In the genomic region with DNA sequence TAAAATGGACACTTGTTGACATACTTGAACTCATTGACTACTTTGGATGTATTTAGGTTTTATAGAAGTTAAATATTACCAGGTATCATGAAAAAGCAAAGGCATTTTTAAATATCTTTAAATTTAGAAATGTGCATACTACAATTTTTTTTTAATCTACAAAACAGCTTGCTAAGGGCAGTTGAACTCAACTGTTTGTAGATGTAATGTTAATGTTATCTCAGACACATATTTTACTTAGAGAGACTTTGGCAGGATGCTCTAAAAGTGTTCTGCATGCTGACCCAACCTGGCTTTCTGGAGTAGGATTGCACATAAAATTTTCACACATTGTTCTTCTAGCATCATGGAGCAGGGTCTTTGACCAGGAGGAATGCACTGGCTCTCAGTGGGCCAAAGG, we compare ENCODE assay signal across 24 mouse cellular contexts. TPM values are rescaled to one million over a fixed set of nuclear protein-coding genes. Genes with fewer than 3 reads are reported as not detected.
"Had no signal": no experiment of that assay in that cellular context is flagged by ENCODE, and none has a peak within 500 bp of the region (broad histone marks: within the 10 kb centered on the region; RNA-seq: fewer than 3 reads in every experiment).

No protein-coding gene starts in this region.

- H3K4me2 ChIP-seq: limb, embryonic 12.5 days; limb, embryonic 15.5 days; midbrain, embryonic 12.5 days; midbrain, embryonic 15.5 days; neural tube, embryonic 12.5 days; neural tube, embryonic 15.5 days had no signal

- H3K27ac ChIP-seq: layer of hippocampus, adult 2 months; limb, embryonic 12.5 days; limb, embryonic 15.5 days; midbrain, embryonic 12.5 days; midbrain, embryonic 15.5 days; neural tube, embryonic 12.5 days; neural tube, embryonic 15.5 days; stomach, postnatal 0 days had no signal

- H3K9ac ChIP-seq: limb, embryonic 12.5 days; limb, embryonic 15.5 days; midbrain, embryonic 12.5 days; midbrain, embryonic 15.5 days; neural tube, embryonic 12.5 days; neural tube, embryonic 15.5 days had no signal

- H3K4me3 ChIP-seq: layer of hippocampus, adult 2 months; limb, embryonic 12.5 days; limb, embryonic 15.5 days; midbrain, embryonic 12.5 days; midbrain, embryonic 15.5 days; neural tube, embryonic 12.5 days; neural tube, embryonic 15.5 days had no signal

- DNase-seq: kidney, adult 18-20 months; kidney, adult 9 months; kidney, postnatal 14 days; kidney, postnatal 4 days; layer of hippocampus, adult 9-11 months; layer of hippocampus, postnatal 36 days; left cerebral cortex, postnatal 4 days; lung, adult 2 months; lung, postnatal 14 days; lung, postnatal 4 days; right cerebral cortex, adult 18-20 months; right cerebral cortex, postnatal 14 days; right cerebral cortex, postnatal 4 days; thymus, postnatal 25 days had no signal

- H3K4me1 ChIP-seq: limb, embryonic 12.5 days; midbrain, embryonic 12.5 days; neural tube, embryonic 12.5 days had no signal

- ATAC-seq: inflammation-experienced regulatory T-cells, adult 6 months; intestine, embryonic 16.5 days; midbrain, embryonic 15.5 days had no signal

- H3K36me3 ChIP-seq: limb, embryonic 12.5 days; limb, embryonic 15.5 days; midbrain, embryonic 12.5 days; midbrain, embryonic 15.5 days; neural tube, embryonic 12.5 days; neural tube, embryonic 15.5 days had no signal

- H3K9me3 ChIP-seq: limb, embryonic 12.5 days; limb, embryonic 15.5 days; midbrain, embryonic 12.5 days; midbrain, embryonic 15.5 days; neural tube, embryonic 12.5 days; neural tube, embryonic 15.5 days had no signal

- H3K27me3 ChIP-seq: midbrain, embryonic 15.5 days; neural tube, embryonic 12.5 days; neural tube, embryonic 15.5 days had no signal

RNA-seq across cellular contexts. Expression of a gene that starts 18.7 kb away (rescaled TPM):
- polyA plus RNA-seq: inflammation-experienced regulatory T-cells, adult 6 months had no signal
